Mouse (Mus musculus) yolk sac, embryonic 10.5 days (tissue): ENCODE results near the gene Vps13d.

Source experiments
- DNase-seq: peaks from one replicate; pipeline ENCODE4 v3.0.0-alpha.2; 2017; ENCODE audit warnings: low spot score

Gene Vps13d

DNA sequence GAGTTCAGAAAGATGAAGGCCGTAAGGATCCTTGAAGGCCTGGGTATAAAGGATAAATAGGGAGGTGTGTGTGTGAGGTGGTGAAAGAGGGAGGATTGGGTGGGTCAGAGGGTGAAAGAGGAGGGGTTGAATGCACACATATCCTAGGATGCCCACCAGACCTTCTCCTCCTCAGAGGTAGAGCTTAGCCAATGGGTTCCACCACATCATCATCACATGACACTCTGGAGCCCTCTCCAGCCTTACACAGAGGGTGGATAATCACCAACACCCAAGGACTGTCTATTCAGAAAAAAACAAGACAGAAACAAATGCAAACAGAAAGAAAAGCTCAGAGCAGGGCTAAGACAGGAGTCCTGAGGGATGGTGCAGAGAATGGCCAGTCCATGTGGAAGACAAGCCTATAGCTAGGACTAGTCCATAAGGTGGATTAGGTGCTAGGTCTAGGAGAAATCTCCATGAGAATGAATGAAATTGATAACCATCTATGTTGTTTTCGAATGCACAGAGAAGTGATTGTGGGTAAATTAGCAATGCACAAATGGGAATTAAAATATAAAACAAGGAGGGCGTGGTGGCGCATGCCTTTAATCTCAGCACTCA, 188.8 kb downstream of the Vps13d start:
- no peak for DNase-seq

DNA sequence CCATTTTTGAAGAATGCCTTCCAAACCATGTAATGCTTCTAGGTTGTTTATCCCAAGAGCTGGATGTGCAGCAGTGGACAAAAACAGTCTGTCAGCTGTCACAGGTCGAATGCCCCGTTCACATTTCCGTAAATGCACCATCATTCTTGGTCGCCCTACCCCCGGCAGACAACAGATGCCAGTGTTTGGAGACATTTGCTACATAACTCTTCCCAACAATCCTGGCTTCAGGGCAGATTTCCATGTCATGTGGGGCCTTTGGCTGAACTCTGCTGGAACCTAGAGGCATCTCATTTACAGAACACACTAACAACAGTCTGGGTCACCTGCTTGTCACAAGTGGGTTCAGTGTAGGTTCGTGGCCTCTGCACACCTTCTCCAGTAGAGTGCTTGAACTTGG, 190.6 kb downstream of the Vps13d start:
- no peak for DNase-seq

DNA sequence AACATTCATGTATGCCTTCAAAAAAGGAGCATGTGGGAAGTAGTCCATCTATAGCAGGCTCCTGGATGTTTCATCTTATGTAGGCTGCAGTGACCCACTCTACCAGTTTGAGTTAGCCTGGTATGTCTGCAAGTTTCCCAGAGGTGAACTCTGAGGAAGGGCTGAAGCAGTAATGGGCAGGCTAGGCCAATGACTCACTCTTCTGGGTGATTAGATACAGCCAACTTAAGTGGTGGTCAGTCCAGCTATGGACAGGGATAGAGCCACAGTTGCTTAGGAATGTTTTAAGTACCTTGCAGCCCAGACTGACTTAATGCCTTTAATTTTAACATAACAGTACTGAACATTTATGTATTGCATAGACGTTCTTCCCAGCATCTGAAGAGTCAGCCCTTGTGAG, 192.1 kb downstream of the Vps13d start:
- no peak for DNase-seq

DNA sequence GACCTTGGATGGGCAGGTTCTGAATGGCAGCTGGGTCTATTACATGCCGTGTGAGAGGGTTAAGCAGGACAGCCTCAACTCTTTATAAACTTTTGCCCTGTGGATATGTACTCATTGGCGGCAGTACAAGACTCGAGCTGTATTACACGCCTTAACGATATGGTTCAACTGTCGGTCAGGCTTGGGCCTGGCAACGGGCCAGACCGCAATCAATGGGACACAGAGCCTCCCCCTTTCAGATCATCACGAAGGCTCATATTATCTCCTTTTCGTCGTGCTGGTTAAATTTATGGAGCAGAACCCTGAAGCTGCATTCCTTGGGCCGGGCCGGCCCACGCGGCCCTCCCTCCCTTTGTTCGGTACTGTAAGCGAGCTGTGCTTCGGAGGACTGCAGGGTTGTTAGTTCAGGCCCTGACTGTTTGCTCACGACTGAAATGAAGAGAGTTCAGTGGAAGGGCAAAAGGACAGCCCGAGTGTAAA, 194.9 kb downstream of the Vps13d start:
- DNase-seq, result no peak

DNA sequence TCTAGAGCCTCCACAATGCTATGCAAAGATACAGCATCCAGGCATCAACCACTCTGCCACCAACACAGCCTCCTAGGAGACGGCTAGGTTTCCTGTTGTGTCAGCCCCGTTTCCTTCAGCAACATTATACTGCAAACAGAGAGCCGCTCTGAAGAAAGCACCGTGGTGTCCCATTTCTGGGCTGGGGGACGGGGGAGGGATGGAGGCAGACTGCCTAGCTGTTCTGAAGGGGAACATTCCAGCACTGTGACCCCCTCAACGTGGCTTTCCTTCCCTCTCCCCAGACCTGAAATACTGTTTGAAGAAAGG, 195.3 kb downstream of the Vps13d start:
- no peak for DNase-seq

DNA sequence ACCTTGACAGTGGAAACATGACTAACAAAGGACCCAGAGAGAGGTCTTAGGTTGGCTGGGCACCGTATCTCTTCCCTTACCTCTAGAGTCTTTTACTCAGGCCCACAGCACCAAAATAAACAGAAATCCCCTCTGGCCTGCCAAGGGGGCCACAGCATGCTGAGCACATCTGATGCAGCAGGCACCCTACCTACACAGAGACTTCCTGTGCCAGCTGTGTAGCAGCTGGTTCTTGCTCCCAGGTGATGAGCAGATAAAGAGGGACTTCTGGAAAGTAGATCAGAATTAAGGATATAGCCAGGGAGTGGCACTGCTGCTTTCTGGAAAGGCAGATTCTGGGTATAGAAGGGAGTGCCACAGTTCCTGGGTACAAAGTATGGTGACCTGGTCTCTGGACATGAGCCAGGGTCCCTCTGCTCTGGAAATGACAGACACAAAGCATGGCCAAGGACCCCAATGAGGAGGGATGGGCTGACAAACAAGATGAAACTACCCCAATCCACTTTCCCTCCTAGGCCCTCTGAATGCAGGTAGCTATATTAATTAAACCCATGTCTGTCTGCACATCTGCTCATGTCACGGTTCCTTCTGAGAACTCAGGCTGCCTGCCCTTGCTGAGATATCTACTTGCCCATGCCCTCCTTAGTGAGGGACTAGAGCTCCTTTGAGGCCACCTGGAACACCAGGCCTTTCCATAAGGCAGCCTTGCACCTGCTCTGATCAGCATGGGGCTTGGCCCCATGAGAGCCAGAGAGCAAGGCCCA, 195.8 kb downstream of the Vps13d start:
- DNase-seq, result no peak

DNA sequence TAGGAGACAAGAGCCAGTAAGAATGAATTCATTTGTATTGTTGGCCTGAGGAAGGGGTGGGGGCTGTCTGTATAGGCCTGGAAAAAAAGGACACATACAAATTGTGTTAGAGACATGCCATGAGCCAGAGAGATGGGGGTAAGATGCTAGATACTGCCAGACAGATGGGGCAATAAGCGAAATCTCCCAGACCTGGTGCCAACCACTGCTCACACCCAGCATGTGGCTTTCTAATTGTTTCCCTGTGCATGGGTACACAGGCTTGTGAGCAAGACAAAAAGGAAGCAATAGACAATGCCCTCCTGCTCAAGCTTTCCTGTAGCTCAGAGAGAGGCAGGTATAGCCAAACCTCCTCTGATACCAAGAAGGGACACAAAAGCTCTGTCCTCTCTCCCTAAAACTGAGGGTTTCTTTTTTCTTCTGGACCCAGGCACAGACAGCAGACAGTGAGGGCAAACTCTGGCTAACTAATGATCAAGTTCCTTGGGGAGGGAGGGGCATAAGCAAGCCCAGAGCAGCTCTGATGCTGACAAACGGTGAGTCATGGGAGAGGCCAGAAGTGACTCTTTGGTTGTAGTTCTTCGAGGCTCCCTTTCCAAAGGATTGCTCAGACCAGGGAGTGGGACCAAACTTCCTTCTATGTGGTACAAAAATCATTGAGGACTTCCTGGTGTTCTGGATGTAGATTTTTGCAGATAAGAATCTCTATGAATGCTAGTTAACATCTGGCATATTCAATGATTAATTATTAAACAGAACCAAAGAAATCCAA, 196.7 kb downstream of the Vps13d start:
- no peak for DNase-seq

DNA sequence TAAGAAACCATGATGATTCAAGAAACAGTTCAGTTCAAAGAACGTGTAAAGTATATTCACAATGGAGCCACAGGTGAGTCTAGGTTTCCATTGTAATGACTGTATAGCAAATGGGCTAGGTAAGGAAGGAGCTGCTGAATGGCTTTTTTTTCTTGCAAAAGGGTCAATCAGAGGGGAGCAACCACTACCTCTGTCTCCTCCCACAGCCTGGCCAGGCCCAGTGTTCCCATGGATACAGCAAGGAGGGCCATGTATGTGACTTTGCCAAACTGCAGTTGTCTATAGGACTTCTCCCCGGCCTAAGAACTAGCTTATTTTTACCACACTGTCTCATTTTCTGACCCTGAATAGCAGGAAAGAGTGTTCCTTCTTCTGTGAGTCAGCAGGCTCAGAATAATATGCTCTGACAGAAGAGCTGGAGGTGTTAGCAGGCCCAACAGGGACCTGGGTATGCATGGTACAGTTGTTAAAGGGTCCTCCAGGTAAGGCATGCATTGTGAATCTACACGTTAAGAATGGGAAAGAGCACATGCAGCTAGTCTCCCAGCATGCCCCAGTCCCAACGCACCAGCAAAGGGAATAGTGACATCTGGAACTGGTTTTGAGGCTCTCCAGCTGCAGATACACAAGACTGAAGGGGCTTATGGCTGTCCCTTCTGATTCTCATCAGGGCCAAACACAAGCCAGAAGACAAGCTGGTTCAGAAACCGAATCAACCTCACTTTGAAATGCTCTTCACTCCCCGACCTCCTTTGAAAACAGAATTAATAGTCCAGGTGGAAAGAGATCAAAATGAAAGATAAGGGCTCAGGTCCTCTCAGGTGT, 197.6 kb downstream of the Vps13d start:
- no peak for DNase-seq

DNA sequence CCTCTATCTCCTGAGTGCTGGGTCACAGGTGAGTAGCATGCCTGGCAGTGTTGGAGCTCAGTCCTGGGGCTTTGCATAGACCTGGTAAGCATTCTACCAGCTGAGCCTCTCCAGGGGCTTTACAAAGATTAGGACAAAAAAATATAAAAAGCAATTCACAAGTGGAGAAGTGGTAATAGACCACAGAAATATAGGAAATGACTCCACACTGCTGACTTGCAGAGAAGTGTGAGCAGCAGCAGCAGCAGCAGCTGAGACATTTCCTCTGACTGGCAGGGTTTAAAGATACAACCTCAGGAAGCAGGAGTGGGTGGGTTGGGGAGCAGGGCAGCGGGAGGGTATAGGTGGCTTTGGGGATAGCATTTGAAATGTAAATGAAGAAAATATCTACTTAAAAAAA, 199.0 kb downstream of the Vps13d start:
- DNase-seq, result no peak

DNA sequence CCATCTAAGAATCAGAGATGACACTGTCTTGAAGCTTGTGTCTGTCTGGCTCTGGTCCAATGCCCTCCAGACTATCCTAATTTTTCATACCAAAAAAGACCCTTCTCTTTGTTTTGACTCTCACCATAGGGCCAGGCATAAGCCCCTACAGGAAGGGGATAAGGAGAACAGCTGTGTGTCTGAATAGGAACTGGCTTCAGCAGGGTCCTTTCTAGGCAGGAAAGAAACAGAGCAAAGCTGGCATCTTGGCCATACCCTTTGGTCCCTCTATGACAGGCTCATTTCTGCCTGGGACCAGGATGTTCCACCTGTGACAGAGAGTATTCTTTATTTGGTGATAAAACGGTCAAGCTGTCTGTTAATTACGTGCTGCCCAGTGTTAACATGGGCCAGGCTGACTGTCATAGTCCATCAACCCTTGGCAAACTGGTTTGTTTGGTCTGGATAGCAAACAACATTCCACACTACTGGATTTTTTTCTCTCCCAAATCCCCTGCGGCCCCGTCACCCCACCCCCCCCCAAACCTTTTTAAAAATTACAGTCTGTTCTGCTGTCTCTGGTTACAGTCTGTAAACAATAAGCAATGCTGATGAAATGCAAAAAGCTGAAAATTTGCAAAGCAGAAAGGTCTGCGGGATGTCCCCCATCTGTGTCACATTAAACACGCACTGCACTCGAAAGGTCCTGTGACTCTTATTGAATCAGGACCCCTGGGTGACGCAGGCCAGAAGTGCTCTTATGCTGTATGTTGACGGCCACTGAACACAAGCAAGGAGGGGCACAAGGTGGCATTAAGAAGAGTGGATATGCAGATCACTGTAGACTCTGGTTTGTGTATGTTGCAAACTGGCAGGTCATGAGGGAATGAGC, 201.5 kb downstream of the Vps13d start:
- no peak for DNase-seq

DNA sequence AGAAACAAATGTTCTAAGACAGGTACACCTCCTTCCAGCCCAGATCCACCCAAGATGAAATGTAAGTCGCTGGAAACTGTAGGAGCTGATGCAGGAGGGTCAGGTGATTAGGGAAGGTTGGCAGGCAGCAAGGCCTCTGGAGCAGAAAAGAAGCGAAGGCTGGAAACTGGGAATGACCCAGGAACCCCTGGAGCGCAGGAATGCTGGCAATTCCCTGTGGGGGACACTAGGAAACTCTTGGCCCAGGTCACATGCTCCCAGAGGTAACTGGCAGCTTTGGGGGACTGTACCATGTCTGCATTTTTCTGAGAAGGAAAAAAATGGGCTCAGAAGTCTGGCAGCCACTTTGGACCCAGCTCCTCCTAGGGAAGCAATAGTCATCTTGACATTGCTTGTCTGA, 202.4 kb downstream of the Vps13d start:
- DNase-seq, result no peak

DNA sequence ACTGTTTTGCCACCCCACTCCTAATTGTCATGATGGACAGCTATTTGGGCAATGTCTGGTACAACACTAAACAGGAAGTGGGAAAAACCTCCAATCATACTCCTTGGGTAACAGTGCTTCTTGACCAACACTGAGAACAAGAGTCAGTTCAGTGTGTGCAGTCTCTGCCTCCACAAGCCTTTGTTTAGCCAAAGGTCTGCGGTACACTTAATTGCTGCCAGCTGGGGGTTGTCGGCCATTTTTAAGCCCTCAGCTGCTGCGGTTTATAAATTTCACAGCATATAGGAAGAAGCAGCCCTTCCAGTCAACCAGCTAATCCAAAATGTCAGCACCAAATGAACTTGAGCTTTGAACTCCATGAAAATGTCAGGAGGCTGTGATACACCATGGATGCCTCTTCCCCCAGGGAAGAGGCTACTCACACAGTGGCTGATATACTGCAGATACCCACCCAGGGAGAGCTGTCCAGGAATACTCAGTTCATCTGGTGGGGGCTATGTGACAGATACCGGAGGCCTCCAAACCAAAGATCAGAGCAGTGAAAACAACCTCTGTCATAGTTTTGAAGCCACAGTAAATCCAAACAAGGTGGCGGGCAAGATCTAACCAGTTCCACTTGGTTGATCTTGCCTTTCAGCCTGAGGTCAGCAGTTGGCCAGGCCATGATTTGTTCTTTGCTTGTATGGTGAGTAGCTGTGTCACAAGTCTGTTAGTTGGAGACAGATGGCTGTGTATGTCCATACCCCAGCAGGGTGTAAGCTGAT, 206.2 kb downstream of the Vps13d start:
- DNase-seq, result no peak

DNA sequence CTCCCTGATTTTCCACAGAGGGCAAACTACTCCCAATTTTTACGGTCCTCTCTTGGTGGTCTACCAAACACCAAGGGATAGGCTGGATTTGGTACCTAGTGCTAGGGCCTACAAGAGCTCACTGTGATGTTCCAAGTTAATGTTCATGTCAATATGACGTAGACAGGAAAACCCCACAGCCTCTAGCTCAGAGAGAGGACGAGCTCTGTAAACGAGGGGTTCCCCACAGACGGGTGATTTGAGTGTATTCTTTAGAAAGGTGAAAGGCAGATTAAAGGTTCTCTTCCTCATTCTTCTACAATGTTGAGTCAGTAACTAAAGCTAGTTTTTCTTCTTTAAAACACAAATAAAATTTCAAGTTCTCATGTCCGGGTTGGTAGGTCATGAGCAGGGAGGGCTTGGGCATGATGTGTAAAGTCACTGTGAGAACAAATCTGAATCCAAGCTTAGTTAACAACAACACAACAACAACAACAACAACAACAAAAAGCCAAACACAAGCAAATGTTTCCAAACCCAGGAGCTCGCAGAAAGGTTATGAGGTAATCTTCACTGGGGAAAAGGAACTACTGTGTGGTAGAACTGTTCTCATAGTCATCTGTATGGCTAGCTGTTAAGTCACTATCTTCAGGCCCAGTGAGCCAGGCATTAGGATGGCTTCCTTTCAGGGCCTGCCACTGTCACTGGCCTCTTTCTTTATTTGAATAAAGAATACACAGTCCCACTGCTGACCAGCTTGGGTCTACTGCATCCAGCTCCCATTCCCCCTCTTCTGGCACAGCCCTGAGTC, 208.6 kb downstream of the Vps13d start:
- no peak for DNase-seq

DNA sequence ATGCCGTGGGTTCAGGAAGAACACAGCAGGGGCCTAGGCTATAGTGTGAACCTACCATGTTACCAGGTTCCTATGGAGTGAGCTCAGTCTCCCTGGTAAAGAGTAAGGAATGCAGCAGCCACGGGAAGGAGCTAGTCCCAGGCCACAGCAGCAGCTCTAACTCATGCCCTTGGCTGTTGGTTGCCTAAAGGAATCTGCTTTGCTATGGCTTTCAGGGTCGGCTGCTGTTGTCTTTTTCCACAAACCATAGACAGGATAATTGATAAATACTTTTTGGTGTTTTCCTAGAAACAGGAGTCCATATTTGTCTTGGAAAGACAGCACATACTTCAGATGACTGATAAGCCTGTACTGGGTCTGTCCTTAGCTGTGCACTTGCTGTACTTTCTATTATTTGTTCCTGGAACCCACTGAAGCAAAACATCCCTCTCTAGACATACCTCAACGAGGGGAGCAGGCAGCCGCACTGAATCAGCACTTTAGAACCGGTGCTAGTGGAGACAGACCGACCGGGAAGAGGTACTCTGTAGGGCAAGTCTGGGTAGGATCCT, 210.9 kb downstream of the Vps13d start:
- peak; percentile 37 for DNase-seq

DNA sequence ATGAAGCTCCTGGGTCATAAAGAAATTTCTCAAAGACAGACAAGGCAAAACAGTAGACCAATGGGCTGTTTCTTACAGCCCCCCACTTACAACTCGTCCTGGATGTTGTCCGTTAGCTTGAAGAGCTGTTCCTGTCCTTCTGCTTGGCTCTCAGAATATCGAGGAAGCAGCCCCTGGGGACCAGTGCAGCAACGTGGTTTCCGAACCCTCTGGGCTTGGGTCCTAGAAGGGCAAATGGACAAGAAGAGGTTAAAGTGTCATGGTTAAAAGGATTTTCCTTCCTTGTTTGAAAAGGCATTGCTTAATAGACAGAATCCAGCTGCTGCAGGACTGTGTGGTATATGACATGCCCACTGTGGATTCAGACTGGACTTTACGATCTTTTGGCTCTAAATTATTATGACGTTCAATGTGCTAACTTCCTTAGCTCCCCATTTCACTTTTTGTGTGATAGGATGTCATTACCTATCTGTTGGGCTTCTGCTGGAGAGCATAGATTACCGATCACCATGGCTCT, 211.5 kb downstream of the Vps13d start:
- DNase-seq, result no peak

DNA sequence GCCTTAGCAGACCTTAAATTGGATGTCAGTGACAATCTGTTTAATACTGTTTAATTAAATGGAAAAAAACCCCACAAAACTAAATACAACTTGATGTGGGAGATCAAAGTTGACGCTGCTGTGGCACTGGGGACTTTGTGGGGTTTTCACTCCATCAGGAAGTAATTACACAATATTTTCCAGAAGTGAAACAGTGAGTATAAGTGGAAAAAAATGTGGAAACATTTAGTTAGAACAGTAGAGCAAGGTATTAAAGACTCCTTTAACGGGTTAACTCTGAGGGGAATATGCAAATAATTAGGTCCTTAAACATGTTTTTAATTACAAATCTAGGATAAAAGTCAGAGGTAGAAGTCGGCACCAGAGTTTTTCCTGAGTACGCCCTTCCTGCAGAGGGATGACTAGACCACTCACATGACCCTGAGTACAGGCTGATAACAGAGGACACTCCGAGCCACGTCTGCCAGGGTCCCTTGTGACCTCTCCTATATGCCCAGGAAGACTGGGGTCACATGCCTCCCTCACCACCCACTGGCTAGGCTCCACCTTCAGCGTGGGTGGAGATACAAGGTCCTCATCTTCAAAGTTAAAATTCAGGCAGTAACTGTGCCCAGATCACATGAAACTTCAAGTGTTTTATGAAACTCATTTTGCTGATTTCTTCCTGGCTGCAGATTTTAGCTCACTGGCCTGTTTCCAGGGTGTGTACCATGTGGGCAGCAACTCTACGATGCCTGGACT, 213.8 kb downstream of the Vps13d start:
- peak; percentile 57 for DNase-seq

DNA sequence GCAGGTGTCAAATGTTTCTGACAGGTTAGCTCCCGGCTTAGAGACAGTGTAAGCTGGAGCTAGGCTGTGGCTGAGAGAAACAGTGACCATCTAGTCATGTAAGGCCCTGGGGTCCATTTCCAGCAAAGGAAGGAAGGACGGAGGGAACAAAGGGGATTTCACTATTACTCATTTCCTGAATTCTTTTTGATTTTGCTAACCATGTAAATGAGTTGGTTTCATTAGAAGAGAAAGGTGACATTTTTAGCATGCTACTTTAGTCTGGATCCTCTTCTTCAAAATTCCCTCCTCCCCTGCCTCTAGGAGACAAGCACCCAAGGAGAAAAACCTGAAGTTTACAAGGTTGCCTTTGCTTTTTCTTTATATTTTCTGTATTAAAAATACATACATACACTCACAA, 214.7 kb downstream of the Vps13d start:
- DNase-seq, result no peak

DNA sequence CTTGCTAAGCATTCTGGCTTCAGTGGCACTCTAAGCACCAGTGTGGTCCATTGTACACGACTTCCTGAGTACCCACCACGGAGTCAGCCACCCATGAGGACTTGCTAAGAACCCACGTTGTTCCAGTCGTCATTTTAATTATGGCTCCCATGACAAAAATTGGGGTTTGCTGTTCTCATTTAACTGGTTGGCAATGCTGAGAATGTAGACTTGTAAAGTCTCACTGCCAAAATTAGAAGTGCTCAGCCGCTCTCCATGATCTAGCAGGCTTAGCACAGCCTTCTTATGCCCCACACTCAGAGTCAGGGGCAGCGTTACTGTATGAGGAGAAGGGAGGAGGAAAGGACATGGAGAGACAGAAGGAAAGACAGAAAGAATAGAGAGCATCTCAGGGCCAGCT, 216.8 kb downstream of the Vps13d start:
- DNase-seq, result no peak

DNA sequence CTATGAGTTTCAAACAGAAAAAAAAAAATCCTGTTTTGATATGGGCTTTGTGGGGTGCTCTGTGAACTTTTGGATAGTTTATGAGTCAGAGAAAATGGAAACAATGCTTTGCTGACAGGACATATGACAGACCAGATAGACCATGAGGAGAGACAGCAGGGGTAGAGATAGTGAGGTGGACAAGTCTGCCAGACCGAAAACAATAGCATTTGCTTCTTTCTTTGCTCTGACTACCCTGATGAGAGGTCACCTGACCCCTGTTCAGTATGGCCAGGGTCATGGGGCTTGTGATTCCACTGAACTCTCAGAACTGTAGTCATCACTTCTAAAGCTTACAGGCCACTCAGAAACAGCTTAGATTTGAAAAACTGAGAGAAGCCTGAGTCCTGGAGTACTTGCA, 217.7 kb downstream of the Vps13d start:
- no peak for DNase-seq
